Mouse (Mus musculus): ENCODE measurements at regions not wholly inside any gene's neighbourhood (a gene's known extent, or its start where the extent isn't known, plus 50 kb on each side); places are given as distances from the start of the nearest gene placed in this dataset.

DNA sequence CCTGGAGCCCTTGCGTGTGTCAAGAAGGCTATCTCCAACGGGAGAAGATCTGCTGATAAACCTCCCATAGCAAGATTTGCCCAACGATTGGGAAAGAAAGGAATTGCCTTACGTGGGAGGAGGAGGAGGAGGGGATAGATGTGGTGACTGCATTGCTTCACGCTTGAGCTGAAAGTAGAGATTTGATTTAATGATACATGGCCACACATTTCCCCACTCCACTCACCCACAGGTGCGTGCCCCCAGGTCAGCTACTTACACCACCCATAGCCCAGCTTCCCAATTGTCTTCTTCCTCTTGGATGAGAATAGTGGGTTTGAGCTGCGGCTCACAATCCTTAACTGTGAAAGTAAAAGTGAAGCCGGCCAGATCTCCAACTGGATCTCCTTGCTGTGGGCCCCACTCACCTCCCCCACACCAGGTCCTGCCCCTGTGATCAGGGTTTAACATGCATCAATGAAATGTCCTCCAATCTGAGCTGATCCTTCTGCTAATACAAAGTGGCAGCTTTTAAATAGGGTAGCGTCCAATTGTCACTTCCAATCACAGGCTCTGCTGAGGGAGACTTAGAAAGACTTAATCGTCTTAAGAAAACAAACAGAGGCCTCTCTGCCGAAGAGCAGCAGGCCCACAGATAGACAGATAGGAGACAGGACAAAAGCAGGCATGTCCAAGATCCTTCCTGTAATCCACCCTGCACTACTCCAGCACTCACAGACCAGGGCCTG lies 281.8 kb upstream of the Prox1 start:
- TF ChIP-seq EP300 (IDR thresholded peaks at IDR 0.05; ENCODE audit: insufficient read depth, low read depth, low read length) (no peak), POLR2A (IDR thresholded peaks at IDR 0.05; ENCODE audit: insufficient read depth, low read length) (no peak)

All from ES-Bruce4 (cell line).